Mouse (Mus musculus) cerebellum, postnatal 4 days (tissue): ENCODE measurements at regions not wholly inside any gene's neighbourhood (a gene's known extent, or its start where the extent isn't known, plus 50 kb on each side); places are given as distances from the start of the nearest gene placed in this dataset.

ENCODE experiments used
- DNase-seq, 2 experiments: peaks; one replicate each; pipeline ENCODE4 v3.0.0; 2022; ENCODE audit warnings: low spot score in 2 of 2, mixed read lengths in 1 of 2

DNA sequence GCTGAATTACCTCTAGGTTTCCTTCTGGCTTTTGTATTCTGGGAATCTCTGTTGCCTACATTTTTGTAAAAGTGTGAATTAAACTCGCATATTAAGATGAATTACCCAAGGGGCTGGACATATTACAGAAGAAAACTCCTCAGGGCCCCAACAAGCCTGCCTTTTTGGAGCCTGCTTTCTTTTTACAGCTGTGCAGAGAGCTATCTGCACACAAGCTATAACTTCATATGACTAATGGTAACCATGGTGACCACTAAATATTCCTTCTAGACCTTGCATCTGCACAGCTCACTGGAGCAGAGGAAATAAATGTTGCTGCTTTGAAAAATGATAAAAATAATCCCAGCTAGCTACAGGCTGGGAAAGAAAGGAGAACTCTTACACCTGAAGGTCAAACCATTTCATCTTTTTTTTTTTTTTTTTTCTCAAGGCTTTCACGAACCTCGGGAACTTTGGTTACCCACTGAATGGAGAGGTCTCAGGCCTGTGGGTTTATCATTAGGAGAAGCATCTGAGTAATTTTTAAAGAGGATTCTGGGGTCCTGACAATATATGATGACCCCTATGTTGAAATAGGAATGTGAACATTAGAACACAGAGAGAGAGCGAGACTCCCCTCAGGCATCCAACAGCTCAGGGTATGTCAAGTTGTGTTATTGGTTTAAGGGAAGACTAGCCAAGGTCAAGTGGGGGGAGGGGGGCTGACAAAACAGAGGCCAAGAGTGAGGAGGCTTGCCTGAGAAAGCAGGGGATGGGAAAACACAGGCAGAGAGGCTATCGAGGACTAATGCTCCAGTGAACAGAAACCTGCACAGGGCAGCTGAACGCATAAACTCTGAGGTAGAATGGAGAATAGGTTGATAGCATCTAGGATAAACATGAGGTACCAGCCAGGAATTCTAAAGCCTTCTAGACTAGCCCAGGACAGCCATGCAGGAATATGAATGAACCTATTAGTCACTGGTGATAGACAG, 188.4 kb downstream of the Phlda1 start:
- DNase-seq = no peak

GRCm38 (mm10) chr10:111695918-111696760, 190.1 kb downstream of the Phlda1 start:
- DNase-seq = no peak

DNA sequence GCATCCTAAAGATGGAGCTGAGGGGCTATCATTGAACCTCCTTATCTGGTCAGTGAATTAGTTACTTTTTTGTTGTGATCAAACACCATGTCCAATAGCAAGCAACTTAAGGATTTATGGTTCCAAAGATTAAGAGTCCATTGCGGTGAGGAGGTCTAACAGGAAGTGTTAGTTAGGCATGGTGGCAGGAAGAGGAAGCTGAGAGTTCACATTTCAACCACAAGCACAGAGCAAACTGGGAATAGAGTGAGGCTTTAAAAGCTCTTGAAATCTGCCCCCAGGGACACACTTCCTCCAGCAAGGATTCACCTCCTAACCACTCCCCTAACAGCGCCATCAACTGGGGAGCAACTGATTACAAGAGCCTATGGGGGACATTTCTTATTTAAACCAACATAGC, 190.9 kb downstream of the Phlda1 start:
- no peak for DNase-seq

DNA sequence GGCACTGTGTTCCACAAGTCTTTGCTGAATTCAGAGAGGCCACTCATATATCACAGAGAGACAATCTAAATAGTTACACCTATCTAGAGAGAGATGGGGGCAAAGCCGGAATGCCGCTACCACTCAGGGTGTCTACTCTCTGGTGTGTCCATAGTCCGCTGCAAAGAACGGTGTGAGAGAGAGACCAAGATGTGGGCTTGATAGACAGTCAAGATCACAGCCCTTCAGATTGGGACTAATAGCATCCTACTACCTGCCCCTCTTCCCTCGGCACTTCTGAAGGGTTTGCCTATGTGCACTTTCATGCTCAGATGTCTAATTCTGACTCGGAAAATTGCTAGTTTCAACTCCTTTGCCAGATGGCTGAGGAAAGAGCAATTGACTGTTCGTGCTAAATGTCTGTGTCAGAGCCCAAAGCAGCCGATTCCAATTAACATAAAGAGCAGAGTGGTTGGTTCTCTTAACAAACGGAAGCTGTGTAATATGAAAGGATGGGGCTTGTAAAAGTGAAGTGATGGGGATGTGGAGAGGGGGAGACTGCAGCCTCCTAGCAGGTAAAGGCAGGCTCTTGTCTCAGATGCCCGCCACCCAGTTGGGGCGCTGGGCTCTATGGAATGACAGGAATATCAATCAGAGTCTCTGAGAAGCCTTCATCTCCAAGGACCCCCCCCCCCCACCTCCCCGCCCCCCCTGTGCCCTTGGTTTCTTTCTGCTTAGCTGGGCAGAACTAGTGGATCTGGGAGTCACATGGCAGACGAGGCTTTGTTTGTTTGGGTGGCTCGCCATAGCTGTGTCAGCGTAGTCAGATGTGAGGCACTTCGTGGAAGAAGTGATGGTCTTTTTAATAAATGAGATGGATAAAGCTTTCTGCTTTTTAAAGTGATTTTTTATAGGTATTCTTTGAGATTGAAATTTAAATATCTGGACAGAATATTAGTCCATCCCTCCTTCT, 193.7 kb downstream of the Phlda1 start:
- DNase-seq = no peak

- DNase-seq = no peak
Observed at GRCm38 (mm10) chr10:111700570-111700969, 194.5 kb downstream of the Phlda1 start.

- DNase-seq = no peak
Observed at GRCm38 (mm10) chr10:111701138-111701537, 195.1 kb downstream of the Phlda1 start.

- no peak for DNase-seq
Observed at GRCm38 (mm10) chr10:111702435-111702834, 196.3 kb downstream of the Phlda1 start.

DNA sequence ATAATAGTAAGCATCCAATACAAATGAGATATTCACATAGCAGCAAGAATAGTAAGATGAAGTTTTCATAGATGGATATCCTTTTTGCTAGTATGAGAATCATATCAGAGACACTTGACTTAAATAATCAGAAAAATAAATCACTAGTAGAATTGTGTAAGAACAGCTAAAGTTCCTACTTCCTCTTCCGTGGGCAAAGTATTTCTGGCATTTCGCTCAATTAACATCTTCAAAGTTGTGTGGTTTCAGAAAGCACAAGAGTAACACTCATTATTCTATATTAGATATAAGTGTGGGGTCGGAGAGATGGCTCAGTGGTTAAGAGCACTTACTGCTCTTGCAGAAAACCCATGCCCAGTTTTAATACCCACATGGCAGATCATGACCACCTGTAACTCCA, 197.4 kb downstream of the Phlda1 start:
- DNase-seq = no peak

DNA sequence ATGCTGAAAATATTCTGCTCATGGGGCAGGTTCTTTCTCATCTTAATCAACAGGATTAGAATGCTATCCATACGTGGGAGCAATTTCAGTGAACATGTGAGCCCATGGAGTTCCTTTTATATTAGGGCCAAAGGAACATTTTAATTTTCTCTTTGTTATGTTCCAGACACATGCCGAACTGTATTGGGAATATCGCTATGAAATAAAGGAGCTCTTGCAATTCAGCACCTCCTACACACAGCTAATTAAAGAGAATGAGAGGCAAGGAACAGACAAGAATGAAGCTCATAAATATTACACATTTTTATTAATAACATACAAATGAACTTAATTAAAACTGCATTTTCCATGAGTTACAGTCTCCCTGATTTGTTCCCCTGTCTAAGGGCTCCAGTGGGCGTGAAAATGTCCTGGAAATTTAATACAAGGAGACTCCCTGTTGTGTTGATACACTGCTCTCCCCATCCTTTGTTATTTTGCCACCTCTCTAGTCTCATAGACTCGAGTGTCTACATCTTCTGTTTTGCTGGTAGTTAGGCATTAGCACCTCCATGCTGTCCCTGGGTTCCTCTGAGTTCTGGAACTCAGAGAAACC, 205.5 kb downstream of the Phlda1 start:
- DNase-seq = no peak

GRCm38 (mm10) chr10:111712991-111713390, 206.9 kb downstream of the Phlda1 start:
- no peak for DNase-seq

DNA sequence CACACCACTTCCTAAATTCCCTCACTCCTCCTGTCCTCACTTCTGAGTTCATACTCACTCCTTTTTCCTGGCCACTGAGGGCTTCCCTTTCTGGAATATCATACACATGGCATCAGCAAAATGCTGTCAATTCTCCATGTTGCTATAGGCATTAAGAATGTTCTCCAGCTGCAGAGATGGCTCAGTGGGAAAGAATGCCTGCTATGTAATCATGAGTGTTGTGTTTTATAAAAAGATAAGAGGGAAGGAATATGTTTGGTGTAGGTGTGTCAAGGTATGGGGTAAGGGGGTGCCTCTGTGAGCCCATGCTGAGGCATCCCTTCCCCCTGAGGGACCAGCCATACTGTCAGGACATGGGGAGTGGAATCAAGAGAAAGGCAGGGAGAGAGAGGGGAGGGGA, 207.6 kb downstream of the Phlda1 start:
- no peak for DNase-seq

- no peak for DNase-seq
Observed at GRCm38 (mm10) chr10:111715172-111715571, 209.1 kb downstream of the Phlda1 start.

DNA sequence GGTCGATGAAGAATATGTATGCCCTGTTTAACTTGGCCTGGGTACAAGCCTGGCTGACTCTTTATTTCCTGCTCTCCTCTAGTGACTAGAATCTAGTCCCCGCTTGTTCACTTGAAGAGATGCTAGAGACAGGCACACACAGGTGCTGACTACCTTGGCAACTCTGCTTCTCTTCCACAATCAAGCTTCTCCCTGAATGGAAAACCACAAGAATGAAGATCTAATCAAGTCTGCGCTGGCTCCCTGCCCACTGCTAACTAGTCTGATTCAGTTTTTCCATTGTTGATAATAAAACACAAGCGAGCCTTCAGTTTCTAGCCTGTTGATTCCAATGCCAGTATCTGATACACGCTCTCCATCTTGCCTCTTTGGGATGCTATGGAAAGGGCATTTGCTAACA, 213.5 kb downstream of the Phlda1 start:
- no peak for DNase-seq

DNA sequence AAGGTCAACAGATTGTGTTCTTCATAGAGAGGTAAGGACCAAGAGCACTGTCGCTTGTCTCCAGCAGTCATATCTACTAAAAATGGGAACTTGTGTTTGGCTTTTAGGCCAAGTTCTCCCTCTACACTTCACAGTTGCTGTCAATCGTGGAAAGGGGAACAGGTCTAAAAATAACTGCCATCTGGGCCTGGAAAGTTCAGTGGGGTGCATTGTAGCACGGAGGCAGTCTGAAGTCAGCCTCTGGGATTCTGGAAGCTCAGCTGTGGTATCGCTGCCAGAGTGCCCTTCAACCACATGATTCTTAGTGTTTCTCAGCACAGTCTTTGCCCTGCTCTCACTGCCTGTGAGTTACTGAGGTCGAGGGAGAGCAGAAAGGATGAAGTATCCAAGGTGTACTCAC, 215.0 kb downstream of the Phlda1 start:
- no peak for DNase-seq

GRCm38 (mm10) chr10:111723885-111724284, 217.8 kb downstream of the Phlda1 start:
- DNase-seq = no peak

- no peak for DNase-seq
Observed at GRCm38 (mm10) chr10:111724574-111725414, 218.7 kb downstream of the Phlda1 start.

GRCm38 (mm10) chr10:111736026-111736425, 229.9 kb downstream of the Phlda1 start:
- DNase-seq = no peak

DNA sequence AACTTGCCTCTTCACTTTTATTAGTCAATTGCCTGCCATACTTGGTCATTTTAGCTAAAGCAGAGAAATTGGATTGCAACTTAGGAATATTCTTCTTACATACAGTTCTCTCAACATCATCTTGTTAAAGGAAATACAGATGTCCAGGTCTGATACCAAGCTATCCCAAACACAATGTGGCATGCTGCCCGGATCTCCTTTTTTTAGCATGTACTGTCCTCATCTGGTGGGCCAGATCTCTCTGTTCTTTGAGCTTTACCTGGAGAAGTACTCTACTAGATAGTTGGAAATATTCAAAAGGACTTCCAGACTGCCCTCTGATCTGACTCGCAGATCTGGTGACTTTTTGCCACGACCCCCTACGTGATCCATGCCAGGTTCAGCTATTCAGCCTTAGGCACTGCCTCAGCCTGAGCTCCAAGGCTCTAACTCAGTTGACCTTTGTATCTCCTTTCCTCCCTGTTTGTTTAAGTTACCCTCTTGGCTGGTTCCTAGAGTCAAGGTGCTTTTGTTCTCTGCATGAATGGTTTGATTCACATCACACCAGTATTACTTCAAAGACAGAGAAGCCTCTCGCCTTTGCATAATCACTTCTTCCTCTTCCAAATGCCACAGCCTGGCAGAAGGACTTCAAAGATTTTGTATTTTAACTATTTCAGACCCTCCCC, 232.9 kb upstream of the Krr1 start:
- DNase-seq = no peak

DNA sequence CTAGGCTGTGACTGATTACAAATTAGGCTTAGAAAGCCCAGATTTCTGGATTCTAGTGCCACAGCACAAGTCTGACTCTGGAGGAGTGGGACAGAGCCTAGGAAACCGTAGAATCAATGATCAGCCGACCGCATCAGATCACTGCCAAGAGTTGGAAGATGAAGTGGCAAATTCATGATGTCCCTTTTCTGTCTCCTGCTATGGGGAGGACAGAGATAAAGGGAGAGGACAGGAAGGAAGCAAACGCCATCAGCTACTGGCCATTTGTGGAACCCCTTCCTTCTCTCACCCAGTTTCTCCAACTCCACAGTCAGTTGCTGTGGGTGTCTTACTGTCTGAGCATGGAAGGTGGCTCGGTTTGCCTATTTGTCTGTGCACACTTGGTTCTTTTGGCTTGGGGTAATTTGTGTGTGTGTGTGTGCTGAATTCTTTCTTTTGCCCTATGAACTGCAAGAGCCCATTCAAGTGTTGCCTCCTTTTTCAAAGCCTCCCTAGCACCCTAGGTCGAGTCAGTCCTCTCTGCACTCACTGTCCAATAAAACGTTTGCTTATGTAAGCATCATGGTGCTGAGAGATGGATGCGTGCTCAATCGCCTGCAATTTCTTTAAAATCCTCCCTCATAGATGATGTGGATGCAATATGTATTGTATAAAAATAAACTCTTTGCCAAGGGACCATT, 231.7 kb upstream of the Krr1 start:
- DNase-seq = no peak
